Mouse (Mus musculus): ENCODE results near the gene Adam8.
A peak's percentile ranks its signal among the peaks of the same experiment; 100 is the strongest.

Gene Adam8

GRCm38 (mm10) chr7:139978278-139978892 is 14.0 kb downstream of the Adam8 start, which contains the start of gene 6430531B16Rik:
Gene 6430531B16Rik (minus strand): TSS chr7:139978755.
- DNase-seq = peak; percentile 82 to 83

GRCm38 (mm10) chr7:139975471-139975870 is 16.9 kb downstream of the Adam8 start:
- no peak for DNase-seq

- peak in 1 of 2 experiments; percentile 37 for DNase-seq
Observed at GRCm38 (mm10) chr7:139974307-139974706, 18.1 kb downstream of the Adam8 start.

- no peak for DNase-seq
Observed at GRCm38 (mm10) chr7:139972923-139973331, 19.4 kb downstream of the Adam8 start.

- no peak for DNase-seq
Observed at GRCm38 (mm10) chr7:139971436-139971835, 20.9 kb downstream of the Adam8 start.

GRCm38 (mm10) chr7:139970979-139971378 is 21.4 kb downstream of the Adam8 start:
- DNase-seq = no peak

- DNase-seq = no peak
Observed at GRCm38 (mm10) chr7:139970216-139970919, 22.0 kb downstream of the Adam8 start.

- peak; percentile 64 to 82 for DNase-seq
Observed at GRCm38 (mm10) chr7:139969348-139970130, 22.8 kb downstream of the Adam8 start.

GRCm38 (mm10) chr7:139968428-139968827 is 23.9 kb downstream of the Adam8 start:
- no peak for DNase-seq

- DNase-seq = no peak
Observed at GRCm38 (mm10) chr7:139967175-139967574, 25.2 kb downstream of the Adam8 start.

- DNase-seq = no peak
Observed at GRCm38 (mm10) chr7:139963814-139964213, 28.5 kb downstream of the Adam8 start.

- no peak for DNase-seq
Observed at GRCm38 (mm10) chr7:139961141-139961540, 31.2 kb downstream of the Adam8 start.

GRCm38 (mm10) chr7:139957958-139958357 is 34.4 kb downstream of the Adam8 start:
- DNase-seq = no peak

- no peak for DNase-seq
Observed at GRCm38 (mm10) chr7:139957437-139957836, 34.9 kb downstream of the Adam8 start.

- DNase-seq = no peak
Observed at GRCm38 (mm10) chr7:139956658-139957057, 35.7 kb downstream of the Adam8 start.

GRCm38 (mm10) chr7:139955505-139955904 is 36.9 kb downstream of the Adam8 start:
- no peak for DNase-seq

GRCm38 (mm10) chr7:139951991-139952633 is 40.2 kb downstream of the Adam8 start:
- DNase-seq = no peak

- peak; percentile 21 to 40 for DNase-seq
Observed at GRCm38 (mm10) chr7:139951079-139951478, 41.3 kb downstream of the Adam8 start.

- peak; percentile 38 to 47 for DNase-seq
Observed at GRCm38 (mm10) chr7:139950283-139950971, 41.9 kb downstream of the Adam8 start.

- peak; percentile 60 to 71 for DNase-seq
Observed at GRCm38 (mm10) chr7:139949893-139950282, 42.5 kb downstream of the Adam8 start.

- no peak for DNase-seq
Observed at GRCm38 (mm10) chr7:139946032-139946431, 46.3 kb downstream of the Adam8 start.

- no peak for DNase-seq
Observed at GRCm38 (mm10) chr7:139945516-139945915, 46.8 kb downstream of the Adam8 start.

Measured in lung, postnatal 4 days (tissue).